Mouse (Mus musculus) urinary bladder, adult 2 months (tissue): Measurements from ENCODE around the gene Atg3. TPM values are rescaled to one million over a fixed set of nuclear protein-coding genes. Genes with fewer than 3 reads are reported as not detected.

Experiments used
- DNase-seq: peaks from one replicate; pipeline ENCODE4 v3.0.0; 2022; ENCODE audit warnings: low spot score
- polyA plus RNA-seq: library from polyadenylated mRNA; depleted of rRNA; stranded (reverse); fragments of >200 nt; gene quantifications from 2 replicates; pipeline ENCODE4 v1.2.3, GENCODE M21; 2012; rRNA removed

Atg3 gene
- polyA plus RNA-seq: 43.6 and 47.6 TPM in 2 replicates

GRCm38 (mm10) chr16:45158522-45159388 lies at the start of gene Atg3, which contains the start of gene Slc35a5:
Gene Atg3, plus strand, starts transcription at chr16:45158785.
Gene Slc35a5, minus strand, starts transcription at chr16:45158706.
- peak; percentile 90 for DNase-seq

DNA sequence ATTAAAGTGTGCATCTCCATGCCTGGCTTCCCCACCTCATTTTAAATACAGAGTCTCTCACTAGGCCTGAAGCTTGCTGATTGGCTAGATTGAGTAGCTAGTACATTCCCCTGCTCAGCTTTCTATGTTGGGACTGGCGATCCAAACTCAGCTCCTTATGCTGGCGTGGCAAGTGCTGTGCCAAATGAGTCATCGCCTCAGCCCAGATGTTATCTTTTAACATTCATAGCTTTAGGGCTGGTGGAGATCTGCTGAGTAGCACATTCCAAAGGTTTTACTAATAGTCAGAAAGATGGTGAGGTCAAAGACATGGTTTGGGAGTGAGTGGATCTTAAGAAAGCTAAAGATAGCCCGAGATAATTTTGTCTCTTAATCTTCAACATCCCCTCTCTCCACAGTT lies 48.1 kb upstream of the Atg3 start:
- DNase-seq: no peak

- no peak for DNase-seq
Measured at GRCm38 (mm10) chr16:45117200-45117599, 41.4 kb upstream of the Atg3 start.

GRCm38 (mm10) chr16:45118760-45119159 lies 39.8 kb upstream of the Atg3 start:
- DNase-seq: no peak

DNA sequence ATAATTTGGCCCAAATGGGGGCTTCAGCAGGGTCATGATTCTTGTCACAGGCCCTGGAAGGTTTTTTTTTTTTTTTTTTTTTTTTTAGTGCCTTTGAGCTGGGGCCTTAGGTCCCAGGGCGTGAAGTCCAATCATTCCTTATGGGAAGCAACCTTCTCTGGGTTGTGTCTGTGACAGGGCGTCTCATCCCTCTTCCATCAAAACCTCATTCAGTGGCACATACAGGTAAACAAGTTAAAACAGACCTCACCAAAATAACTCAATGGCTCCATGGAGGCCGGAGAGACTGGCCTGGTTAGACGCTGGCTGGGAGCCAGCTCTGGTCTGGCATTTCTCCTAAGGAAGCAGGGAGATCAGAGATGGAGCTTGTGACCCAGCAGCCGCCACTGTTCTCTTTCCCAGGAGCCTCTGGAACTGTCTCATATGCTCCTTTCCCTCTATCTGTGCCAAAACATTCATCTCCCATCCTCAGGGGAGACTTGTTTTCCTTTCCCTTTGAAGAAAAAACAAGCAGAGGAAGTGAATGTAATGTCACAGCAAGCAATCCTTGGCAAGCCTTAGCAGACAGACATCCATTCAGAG lies 37.6 kb upstream of the Atg3 start:
- DNase-seq: peak; percentile 26

- no peak for DNase-seq
Measured at GRCm38 (mm10) chr16:45122571-45122970, 36.0 kb upstream of the Atg3 start.

DNA sequence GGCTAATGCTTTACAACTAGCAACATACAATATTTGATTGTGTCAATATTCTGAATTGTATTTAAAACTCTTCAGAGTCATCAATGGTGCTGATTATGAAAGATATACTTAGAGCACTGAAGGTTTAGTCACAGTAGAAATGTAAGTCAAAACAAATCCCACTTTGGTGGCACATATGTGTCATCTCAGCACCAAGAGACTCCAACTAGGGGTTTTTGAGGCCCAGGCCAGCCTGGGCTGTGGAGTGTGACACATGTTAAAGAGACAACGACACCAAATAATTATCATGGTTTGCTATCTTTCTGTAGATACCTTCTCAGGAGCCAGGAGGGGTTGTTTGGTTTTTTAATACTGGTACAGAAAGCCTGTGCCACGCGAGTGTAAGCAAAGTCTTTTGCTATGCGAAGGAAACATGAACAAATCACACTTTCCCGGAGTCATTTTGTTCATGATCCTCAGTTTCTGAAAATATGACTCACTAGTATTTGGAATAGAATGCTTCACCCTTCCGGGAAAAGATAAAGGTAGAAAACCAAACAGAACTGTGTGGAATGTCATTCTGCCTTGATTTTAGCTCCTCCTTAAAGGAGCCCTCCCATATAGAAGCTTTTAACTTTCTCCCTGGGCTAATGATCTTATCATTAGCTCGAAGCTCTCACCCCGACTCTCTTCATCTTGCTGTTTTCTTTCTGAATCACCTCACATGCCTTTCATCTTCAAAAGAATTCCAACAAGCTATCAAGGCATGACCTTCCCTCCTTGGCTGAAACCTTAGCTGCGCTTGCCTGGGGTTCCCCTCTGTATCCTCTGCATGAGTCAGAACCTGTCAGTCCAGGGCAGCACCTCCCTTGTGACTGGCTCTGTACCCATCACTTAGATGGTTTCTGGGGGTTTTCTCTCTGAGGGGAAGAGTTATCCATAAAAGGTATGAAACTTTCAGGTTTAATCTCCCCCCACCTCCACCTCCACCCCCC lies 34.1 kb upstream of the Atg3 start:
- no peak for DNase-seq

- DNase-seq: no peak
Measured at GRCm38 (mm10) chr16:45127936-45128710, 30.5 kb upstream of the Atg3 start.

- no peak for DNase-seq
Measured at GRCm38 (mm10) chr16:45141711-45142110, 16.9 kb upstream of the Atg3 start.

- DNase-seq: no peak
Measured at GRCm38 (mm10) chr16:45142565-45142964, 16.0 kb upstream of the Atg3 start.

DNA sequence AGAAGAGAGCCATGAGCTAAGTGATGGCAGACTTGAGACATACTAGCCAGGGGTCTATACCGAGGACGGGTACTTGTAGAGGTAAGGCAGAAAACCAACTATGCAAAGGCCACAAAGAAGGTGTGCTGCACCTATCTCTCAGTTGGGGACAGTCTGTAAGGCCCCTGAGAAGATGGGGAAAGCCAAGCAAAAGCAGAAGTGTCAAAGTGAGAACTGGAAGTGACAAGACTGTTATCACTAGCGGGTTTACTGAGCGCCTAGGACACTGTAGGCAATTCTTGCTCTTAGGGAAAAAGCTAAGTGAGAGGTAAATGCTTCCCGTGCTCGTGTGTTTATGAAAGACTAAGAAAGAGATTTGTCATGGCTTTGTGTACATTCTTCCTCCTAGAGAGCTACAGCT lies 13.5 kb upstream of the Atg3 start:
- no peak for DNase-seq

DNA sequence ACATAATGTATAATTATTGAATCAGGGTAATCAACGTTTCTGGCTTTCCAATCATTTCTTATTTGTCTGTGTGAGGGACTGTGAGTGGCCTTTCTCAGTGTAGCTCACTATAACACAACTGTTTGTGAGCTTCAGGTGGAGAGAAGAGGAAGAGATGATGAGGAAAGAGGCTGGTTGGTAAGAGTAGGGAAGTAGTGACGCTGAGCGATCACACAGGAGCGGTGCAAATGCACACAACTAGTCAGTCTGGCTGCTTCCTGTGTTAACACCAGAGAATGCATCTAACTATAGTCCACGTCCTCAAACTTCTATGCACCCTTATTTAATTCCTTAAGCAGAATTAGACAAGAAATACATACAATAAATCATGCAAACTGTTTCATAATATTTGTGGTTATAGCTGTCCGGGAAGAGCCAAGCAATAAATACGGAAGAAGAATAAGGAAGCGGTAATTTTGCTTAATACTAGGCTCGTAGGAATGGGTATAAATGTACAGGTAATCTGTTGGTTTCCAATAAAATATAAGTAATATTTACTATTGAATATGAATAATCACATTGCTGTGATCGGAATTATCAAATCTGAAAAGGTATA lies 10.0 kb upstream of the Atg3 start:
- no peak for DNase-seq

DNA sequence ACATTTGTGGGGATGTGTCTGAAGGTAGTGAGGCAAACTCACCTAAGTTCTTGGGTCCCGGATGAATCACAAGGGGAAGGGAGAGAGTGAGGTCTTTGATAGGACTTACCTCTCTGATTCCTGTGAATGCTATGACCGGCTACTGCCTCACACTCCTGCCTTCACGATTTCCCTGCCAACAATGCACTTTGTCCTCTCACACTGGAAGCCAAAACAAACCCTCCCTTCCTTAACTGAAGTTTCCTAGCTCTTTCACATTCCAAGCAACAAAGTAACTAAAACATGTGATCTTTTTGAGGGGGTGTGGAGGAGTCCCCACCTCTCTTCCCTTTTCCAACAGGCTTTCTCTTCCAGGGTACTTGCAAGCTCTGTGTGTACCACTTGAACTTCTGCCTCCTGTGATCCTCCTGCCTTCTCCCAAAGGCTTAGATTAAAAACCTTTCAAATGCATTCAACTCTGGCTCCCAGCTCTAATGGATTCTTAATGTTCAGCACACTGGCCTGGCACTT lies 3.8 kb upstream of the Atg3 start:
- DNase-seq: no peak

- DNase-seq: peak; percentile 57
Measured at GRCm38 (mm10) chr16:45158136-45158521, 456 bp upstream of the Atg3 start.

DNA sequence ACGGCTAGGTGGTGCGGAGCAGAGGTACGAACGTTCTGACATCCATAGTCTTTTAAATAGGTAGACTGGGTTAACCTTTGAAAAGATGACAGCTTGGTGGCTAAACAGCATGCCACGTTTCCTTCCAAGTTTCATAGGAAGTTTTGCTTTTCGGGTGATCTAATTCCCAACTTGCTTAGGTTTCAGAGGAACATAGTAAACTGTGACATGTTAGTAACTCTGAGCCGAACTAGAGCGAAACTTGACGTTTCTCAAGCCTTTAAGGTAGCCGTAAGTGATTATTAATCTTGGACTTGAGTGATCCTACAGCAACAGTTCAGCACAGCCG lies 768 bp downstream of the Atg3 start:
- no peak for DNase-seq

- DNase-seq: no peak
Measured at GRCm38 (mm10) chr16:45178552-45178951, 20.0 kb downstream of the Atg3 start.

- no peak for DNase-seq
Measured at GRCm38 (mm10) chr16:45181824-45182223, 23.2 kb downstream of the Atg3 start.

- peak; percentile 26 for DNase-seq
Measured at GRCm38 (mm10) chr16:45192613-45193012, 34.0 kb downstream of the Atg3 start.

- DNase-seq: no peak
Measured at GRCm38 (mm10) chr16:45196816-45197215, 38.2 kb downstream of the Atg3 start.

GRCm38 (mm10) chr16:45201395-45201794 lies 42.8 kb downstream of the Atg3 start:
- no peak for DNase-seq

GRCm38 (mm10) chr16:45204438-45204837 lies 45.9 kb downstream of the Atg3 start:
- no peak for DNase-seq
